Mouse (Mus musculus) heart, adult 2 months (tissue): ENCODE results near the gene Sec61a2. TPM values are rescaled to one million over a fixed set of nuclear protein-coding genes. Genes with fewer than 3 reads are reported as not detected.

ENCODE experiments used
- DNase-seq, 2 experiments: peaks; one replicate each; pipeline ENCODE4 v3.0.0; 2021
- H3K27ac ChIP-seq: fragments of 200-600 bp; 2 replicates; pipeline ENCODE4 v1.8.1; 2022
- H3K27me3 ChIP-seq: fragments of 200-500 bp; 2 replicates; pipeline ENCODE4 v1.6.1; 2012; ENCODE audit warnings: mild to moderate bottlenecking, low read length, inconsistent platforms, mixed read lengths; ENCODE audit not compliant: control insufficient read depth, insufficient read depth
- H3K36me3 ChIP-seq: fragments of 200-500 bp; 2 replicates; pipeline ENCODE4 v1.6.1; 2012; ENCODE audit warnings: low read length, inconsistent platforms; ENCODE audit not compliant: control insufficient read depth, insufficient read depth
- H3K4me1 ChIP-seq: fragments of 200-500 bp; 2 replicates; pipeline ENCODE4 v1.6.1; 2011; ENCODE audit warnings: low read length; ENCODE audit not compliant: control insufficient read depth, insufficient read depth
- H3K4me3 ChIP-seq: fragments of 200-600 bp; 2 replicates; pipeline ENCODE4 v1.8.1; 2022
- H3K79me2 ChIP-seq: fragments of 200-500 bp; replicated peaks from 2 replicates; pipeline ENCODE4 v1.6.1; 2012; ENCODE audit warnings: mild to moderate bottlenecking, inconsistent platforms, low read length, moderate library complexity, mixed read lengths; ENCODE audit not compliant: control insufficient read depth, insufficient read depth
- H3K9ac ChIP-seq: fragments of 200-500 bp; 2 replicates; pipeline ENCODE4 v1.6.1; 2012; ENCODE audit warnings: low read depth, mild to moderate bottlenecking, control low read depth, inconsistent platforms, low read length, mixed read lengths
- CTCF ChIP-seq: fragments of 200-600 bp; IDR thresholded peaks from 2 replicates; pipeline ENCODE4 v1.8.1; 2022; ENCODE audit warnings: antibody characterized with exemption, mild to moderate bottlenecking, moderate library complexity
- EP300 ChIP-seq: fragments of 200-500 bp; IDR thresholded peaks from 2 replicates; pipeline ENCODE4 v1.6.1; 2011; ENCODE audit warnings: low read depth, low read length, control low read depth; ENCODE audit not compliant: insufficient read depth
- POLR2A ChIP-seq: fragments of 200-500 bp; IDR thresholded peaks from 2 replicates; pipeline ENCODE4 v1.6.1; 2011; ENCODE audit warnings: mild to moderate bottlenecking, low read depth, low read length, control low read depth; ENCODE audit not compliant: insufficient read depth
- WGBS: fragments of 180-500 bp; shearing (Covaris S2); methylation state at CpG from one replicate; pipeline ENCODE4 v1.1.7; 2018; 5-methylcytosine and 5-hydroxymethylcytosine counted together
- intact Hi-C: fragments of 180-260 bp; cut with DNase I; formaldehyde crosslinking; loops from one replicate; pipeline ENCODE4 v1.15.1; 2025
- polyA plus RNA-seq: library from polyadenylated mRNA; depleted of rRNA; stranded (reverse); fragments of >200 nt; gene quantifications from 2 replicates; pipeline ENCODE4 v1.2.3, GENCODE M21; 2012
- total RNA-seq, 2 experiments: library from RNA; stranded (reverse); gene quantifications; 2 replicates each; pipeline ENCODE4 v1.2.3; 2021

Gene Sec61a2
- total and polyA plus RNA-seq, 3 experiments = 12.1 to 18.4 (median 12.7) TPM

DNA sequence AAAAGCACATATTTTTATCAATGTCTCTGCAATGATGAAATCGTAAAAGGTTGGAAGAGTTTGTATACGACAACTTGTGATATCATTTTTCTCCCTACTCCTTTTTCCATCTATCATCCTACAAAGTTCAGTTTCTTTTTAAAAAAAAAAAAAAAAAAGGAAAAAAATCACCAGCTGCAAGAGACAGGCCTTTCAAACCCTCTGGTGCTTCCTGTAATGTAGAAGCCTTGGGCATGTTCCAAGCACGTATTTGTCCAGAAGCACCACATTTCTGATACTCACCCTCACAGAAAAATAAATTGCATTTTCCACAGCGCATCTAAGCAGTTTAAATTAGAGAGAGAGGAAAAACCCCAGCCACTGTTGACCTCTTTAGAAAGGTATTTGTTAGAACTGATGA, 49.4 kb downstream of the Sec61a2 start:
- intact Hi-C loops = loop anchor here (2.0 kb wide), 1 partner anchor 105 kb away; the partner anchor contains the start of gene Upf2

GRCm38 (mm10) chr2:5844873-5845631, 50.2 kb downstream of the Sec61a2 start, which contains the start of the genes Nudt5 and Cdc123:
TSS of gene Nudt5 (plus strand) at chr2:5845019.
TSS of gene Cdc123 (minus strand) at chr2:5845164.
- DNase-seq = peak; percentile 87 to 93
- Histone ChIP-seq H3K79me2 (peaks cover 3% of the 10 kb centered on the region; the same call in 1 of the 2 replicates), H3K4me3 (peak within 1 kb of the TSS; percentile 74), H3K27ac (peak within 1 kb of the TSS; percentile 93), H3K27me3 (no peaks in the 10 kb centered on the region), H3K9ac (peak within 1 kb of the TSS; percentile 81), H3K36me3 (peaks cover 4% of the 10 kb centered on the region; the same call in 1 of the 2 replicates), H3K4me1 (no peaks in the 10 kb centered on the region)
- under 1% methylated on average over 53 of the region's 53 CpGs for WGBS
- TF ChIP-seq CTCF = peak; percentile 95
- peak; percentile 65; the same call in 1 of the 2 replicates for TF ChIP-seq EP300
- peak; percentile 50 for TF ChIP-seq POLR2A
- intact Hi-C loops = loop anchor here (2.0 kb wide), 1 partner anchor 106 kb away; the partner anchor contains the start of gene Upf2

More for the DNA sequence above, 49.4 kb downstream of the Sec61a2 start:
- H3K9ac ChIP-seq = no peak overlapping the region
- no peak for DNase-seq
- peak overlapping the region; percentile 74 for H3K4me3 ChIP-seq
- H3K27me3 ChIP-seq = no peaks in the 10 kb centered on the region
- H3K79me2 ChIP-seq = peaks cover 5% of the 10 kb centered on the region; the same call in 1 of the 2 replicates
- no peaks in the 10 kb centered on the region for H3K4me1 ChIP-seq
- H3K36me3 ChIP-seq = peaks cover 4% of the 10 kb centered on the region; the same call in 1 of the 2 replicates
- H3K27ac ChIP-seq = peak overlapping the region; percentile 93
- TF ChIP-seq CTCF (no peak), EP300 (no peak), POLR2A (no peak)
- WGBS = 13% methylated on average over 4 of the region's 4 CpGs

DNA sequence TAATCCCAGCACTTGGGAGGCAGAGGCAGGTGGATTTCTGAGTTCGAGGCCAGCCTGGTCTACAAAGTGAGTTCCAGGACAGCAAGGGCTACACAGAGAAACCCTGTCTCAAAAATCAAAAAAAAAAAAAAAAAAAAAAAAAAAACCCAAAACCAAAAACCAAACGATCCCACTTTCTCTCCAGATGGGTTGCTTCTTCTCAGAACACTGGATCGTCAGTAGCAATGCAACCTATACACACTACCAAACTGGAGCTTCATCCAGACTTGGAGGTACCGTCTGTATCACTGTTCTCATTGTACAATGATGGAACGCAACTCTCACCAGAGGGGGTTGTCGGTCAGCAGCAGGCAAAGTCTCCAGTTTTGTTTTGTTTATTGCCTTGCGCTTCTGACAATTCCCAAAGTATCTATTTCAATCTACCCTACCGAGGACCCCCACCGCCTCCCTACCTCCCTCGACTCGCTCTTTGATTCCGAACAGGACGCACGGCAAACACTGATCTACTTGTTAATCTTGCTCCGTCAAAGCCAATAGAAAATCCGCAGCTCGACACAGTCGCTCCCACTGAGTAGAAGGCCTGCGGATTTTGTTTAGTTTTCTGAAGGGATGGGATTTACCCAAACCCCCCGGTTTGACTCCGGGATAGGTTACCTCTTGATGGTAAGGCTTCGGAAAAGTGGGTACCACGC, 50.9 kb downstream of the Sec61a2 start:
- peaks cover 4% of the 10 kb centered on the region; the same call in 1 of the 2 replicates for H3K36me3 ChIP-seq
- H3K27ac ChIP-seq = peak overlapping the region; percentile 93
- no peaks in the 10 kb centered on the region for H3K4me1 ChIP-seq
- H3K79me2 ChIP-seq = peaks cover 3% of the 10 kb centered on the region
- H3K4me3 ChIP-seq = peak overlapping the region; percentile 74
- WGBS = 4% methylated on average over 23 of the region's 23 CpGs
- TF ChIP-seq EP300 (no peak), CTCF (no peak), POLR2A (no peak)
- H3K27me3 ChIP-seq = no peaks in the 10 kb centered on the region
- peak overlapping the region; percentile 69 for H3K9ac ChIP-seq
- intact Hi-C loops = loop anchor here (2.0 kb wide), 1 partner anchor 106 kb away; the partner anchor contains the start of gene Upf2
- no peak for DNase-seq

GRCm38 (mm10) chr2:5840815-5841214, 54.4 kb downstream of the Sec61a2 start:
- no peak for DNase-seq

GRCm38 (mm10) chr2:5825265-5825913, 69.8 kb downstream of the Sec61a2 start:
- Histone ChIP-seq H3K79me2 (no peaks in the 10 kb centered on the region), H3K27me3 (no peaks in the 10 kb centered on the region), H3K9ac (no peak overlapping the region), H3K4me1 (no peaks in the 10 kb centered on the region; the same call in 1 of the 2 replicates), H3K4me3 (no peak overlapping the region), H3K27ac (no peak overlapping the region), H3K36me3 (no peaks in the 10 kb centered on the region; the same call in 1 of the 2 replicates)
- 92% methylated on average over 5 of the region's 5 CpGs for WGBS
- TF ChIP-seq EP300 = no peak
- intact Hi-C loops = no loop called here
- DNase-seq = no peak

More at GRCm38 (mm10) chr2:5840815-5841214, 54.4 kb downstream of the Sec61a2 start:
- WGBS = 87% methylated on average over 11 of the region's 11 CpGs
- no peaks in the 10 kb centered on the region for H3K27me3 ChIP-seq
- no peak overlapping the region for H3K27ac ChIP-seq
- H3K36me3 ChIP-seq = no peaks in the 10 kb centered on the region
- intact Hi-C loops = no loop called here
- no peak overlapping the region for H3K9ac ChIP-seq
- peaks cover 9% of the 10 kb centered on the region for H3K79me2 ChIP-seq
- no peak overlapping the region for H3K4me3 ChIP-seq
- TF ChIP-seq EP300 = no peak
- H3K4me1 ChIP-seq = no peaks in the 10 kb centered on the region
